Mouse (Mus musculus) kidney, embryonic 14.5 days (tissue): Measurements from ENCODE around the gene Atp8b3. TPM values are rescaled to one million over a fixed set of nuclear protein-coding genes. Genes with fewer than 3 reads are reported as not detected.

Source experiments
- ATAC-seq: fragments of 200-750 bp; cut with Nextera tagmentation; 2 replicates; pipeline ENCODE4 v1.8.0; 2017; ENCODE audit warnings: moderate number of reproducible peaks, mild to moderate bottlenecking, moderate TSS enrichment, moderate library complexity; ENCODE audit not compliant: low FRiP score, low TSS enrichment
- H3K27ac ChIP-seq: fragments of 300-500 bp; sonication (generic); 2 replicates; pipeline ENCODE4 v1.5.1; 2014; ENCODE audit warnings: low read depth, mild to moderate bottlenecking, low read length, moderate library complexity, mixed read lengths
- H3K27me3 ChIP-seq: fragments of 300-500 bp; sonication (generic); 2 replicates; pipeline ENCODE4 v1.6.1; 2014; ENCODE audit warnings: mild to moderate bottlenecking, low read length; ENCODE audit not compliant: control insufficient read depth, insufficient read depth
- H3K36me3 ChIP-seq: fragments of 300-500 bp; sonication (generic); 2 replicates; pipeline ENCODE4 v1.6.1; 2014; ENCODE audit warnings: low read length, mixed read lengths; ENCODE audit not compliant: control insufficient read depth, insufficient read depth
- H3K4me1 ChIP-seq: fragments of 300-500 bp; sonication (generic); 2 replicates; pipeline ENCODE4 v1.6.1; 2014; ENCODE audit warnings: low read length, mixed read lengths; ENCODE audit not compliant: control insufficient read depth, insufficient read depth
- H3K4me2 ChIP-seq: fragments of 300-500 bp; sonication (generic); replicated peaks from 2 replicates; pipeline ENCODE4 v1.6.1; 2014; ENCODE audit warnings: low read depth, mild to moderate bottlenecking, low read length
- H3K4me3 ChIP-seq: fragments of 300-500 bp; sonication (generic); 2 replicates; pipeline ENCODE4 v1.5.1; 2014; ENCODE audit warnings: mild to moderate bottlenecking, low read length
- H3K9ac ChIP-seq: fragments of 300-500 bp; sonication (generic); 2 replicates; pipeline ENCODE4 v1.6.1; 2014; ENCODE audit warnings: low read depth, mild to moderate bottlenecking, low read length, moderate library complexity
- H3K9me3 ChIP-seq: fragments of 300-500 bp; sonication (generic); 2 replicates; pipeline ENCODE4 v1.6.1; 2016; ENCODE audit warnings: low read length; ENCODE audit not compliant: control insufficient read depth
- WGBS: fragments of 180-500 bp; shearing (Covaris S2); extraction: QIAGEN DNeasy Blood & Tissue Kit; methylation state at CpG from one replicate; pipeline ENCODE4 v1.1.7; 2014; 5-methylcytosine and 5-hydroxymethylcytosine counted together
- polyA plus RNA-seq: library from polyadenylated mRNA; unstranded; fragments of >200 nt; fragmentation: Nextera tagmentation; extraction: Ambion mirVana; gene quantifications from 2 replicates; pipeline ENCODE4 v1.2.1, GENCODE M21; 2014

Atp8b3 gene
- polyA plus RNA-seq, 1 experiment from 2014 or later = 0.22 TPM

GRCm38 (mm10) chr10:80543873-80544272 lies 4.9 kb upstream of the Atp8b3 start:
- Histone ChIP-seq H3K27ac (no peak overlapping the region), H3K4me1 (no peaks in the 10 kb centered on the region), H3K27me3 (no peaks in the 10 kb centered on the region), H3K4me3 (no peak overlapping the region), H3K4me2 (no peak overlapping the region), H3K9me3 (no peaks in the 10 kb centered on the region), H3K9ac (no peak overlapping the region), H3K36me3 (peaks cover 75% of the 10 kb centered on the region)
- ATAC-seq = no peak
- 93% methylated on average over 14 of the region's 14 CpGs for WGBS

- peaks cover 34% of the 10 kb centered on the region for H3K36me3 ChIP-seq
- peaks cover 24% of the 10 kb centered on the region for H3K27me3 ChIP-seq
- no peak overlapping the region for H3K9ac ChIP-seq
- H3K4me3 ChIP-seq = no peak overlapping the region
- no peak for ATAC-seq
- peak overlapping the region; percentile 46; the same call in 1 of the 2 replicates for H3K4me2 ChIP-seq
- no peak overlapping the region for H3K27ac ChIP-seq
- H3K4me1 ChIP-seq = 0 out of 2 replicates have a peak, but pooled peaks cover 3% of the 10 kb centered on the region
- 44% methylated on average over 4 of the region's 5 CpGs for WGBS
- no peaks in the 10 kb centered on the region for H3K9me3 ChIP-seq
Observed at GRCm38 (mm10) chr10:80539493-80539892, 569 bp upstream of the Atp8b3 start.

- H3K27ac ChIP-seq = no peak overlapping the region
- H3K9ac ChIP-seq = no peak overlapping the region
- no peaks in the 10 kb centered on the region for H3K9me3 ChIP-seq
- no peak for ATAC-seq
- no peak overlapping the region for H3K4me2 ChIP-seq
- peaks cover 29% of the 10 kb centered on the region for H3K27me3 ChIP-seq
- no peak overlapping the region for H3K4me3 ChIP-seq
- whole genome bisulfite sequencing = 60% methylated on average over 5 of the region's 5 CpGs
- 0 out of 2 replicates have a peak, but pooled peaks cover 3% of the 10 kb centered on the region for H3K4me1 ChIP-seq
- peaks cover 21% of the 10 kb centered on the region for H3K36me3 ChIP-seq
Observed at GRCm38 (mm10) chr10:80538180-80538579, 744 bp downstream of the Atp8b3 start.

GRCm38 (mm10) chr10:80535711-80536110 lies 3.2 kb downstream of the Atp8b3 start:
- ATAC-seq = no peak
- H3K4me2 ChIP-seq = peak overlapping the region; percentile 16

GRCm38 (mm10) chr10:80535071-80535470 lies 3.9 kb downstream of the Atp8b3 start:
- Histone ChIP-seq H3K36me3 (no peaks in the 10 kb centered on the region), H3K9me3 (no peaks in the 10 kb centered on the region), H3K4me2 (peak overlapping the region; percentile 16), H3K27me3 (peaks cover 29% of the 10 kb centered on the region), H3K4me1 (0 out of 2 replicates have a peak, but pooled peaks cover 3% of the 10 kb centered on the region), H3K27ac (no peak overlapping the region), H3K4me3 (0 out of 2 replicates have a peak overlapping the region, but pooled peaks have one; percentile 9), H3K9ac (no peak overlapping the region)
- 11% methylated on average over 14 of the region's 14 CpGs for WGBS
- no peak for ATAC-seq

More at GRCm38 (mm10) chr10:80535711-80536110, 3.2 kb downstream of the Atp8b3 start:
- Histone ChIP-seq H3K27ac (no peak overlapping the region), H3K4me1 (0 out of 2 replicates have a peak, but pooled peaks cover 3% of the 10 kb centered on the region), H3K36me3 (no peaks in the 10 kb centered on the region), H3K9me3 (no peaks in the 10 kb centered on the region), H3K27me3 (peaks cover 29% of the 10 kb centered on the region), H3K9ac (no peak overlapping the region), H3K4me3 (no peak overlapping the region)
- 11% methylated on average over 13 of the region's 13 CpGs for WGBS

GRCm38 (mm10) chr10:80533704-80534103 lies 5.2 kb downstream of the Atp8b3 start:
- Histone ChIP-seq H3K4me2 (no peak overlapping the region), H3K27me3 (peaks cover 29% of the 10 kb centered on the region), H3K36me3 (no peaks in the 10 kb centered on the region), H3K4me3 (no peak overlapping the region), H3K27ac (no peak overlapping the region), H3K9me3 (no peaks in the 10 kb centered on the region), H3K4me1 (0 out of 2 replicates have a peak, but pooled peaks cover 3% of the 10 kb centered on the region), H3K9ac (no peak overlapping the region)
- peak; percentile 48 for ATAC-seq
- WGBS = 13% methylated on average over 7 of the region's 7 CpGs

- H3K36me3 ChIP-seq = no peaks in the 10 kb centered on the region
- H3K27ac ChIP-seq = no peak overlapping the region
- no peak overlapping the region for H3K4me2 ChIP-seq
- ATAC-seq = no peak
- H3K9me3 ChIP-seq = no peaks in the 10 kb centered on the region
- WGBS = 86% methylated on average over 11 of the region's 11 CpGs
- H3K9ac ChIP-seq = no peak overlapping the region
- H3K27me3 ChIP-seq = peaks cover 24% of the 10 kb centered on the region
- no peak overlapping the region for H3K4me3 ChIP-seq
- 0 out of 2 replicates have a peak, but pooled peaks cover 3% of the 10 kb centered on the region for H3K4me1 ChIP-seq
Observed at GRCm38 (mm10) chr10:80532783-80533182, 6.1 kb downstream of the Atp8b3 start.

- Histone ChIP-seq H3K4me2 (no peak overlapping the region; the same call in 1 of the 2 replicates), H3K36me3 (no peaks in the 10 kb centered on the region), H3K9me3 (peaks cover 5% of the 10 kb centered on the region), H3K27ac (no peak overlapping the region), H3K4me1 (no peaks in the 10 kb centered on the region), H3K27me3 (no peaks in the 10 kb centered on the region), H3K9ac (no peak overlapping the region), H3K4me3 (no peak overlapping the region)
- WGBS = 32% methylated on average over 9 of the region's 9 CpGs
- ATAC-seq = peak; percentile 88
Observed at GRCm38 (mm10) chr10:80526172-80526571, 12.8 kb downstream of the Atp8b3 start.

- Histone ChIP-seq H3K4me3 (no peak overlapping the region), H3K27ac (no peak overlapping the region), H3K9me3 (peaks cover 11% of the 10 kb centered on the region), H3K4me1 (no peaks in the 10 kb centered on the region), H3K9ac (no peak overlapping the region), H3K27me3 (no peaks in the 10 kb centered on the region), H3K36me3 (no peaks in the 10 kb centered on the region), H3K4me2 (no peak overlapping the region)
- ATAC-seq = no peak
- WGBS = 95% methylated on average over 7 of the region's 7 CpGs
Observed at GRCm38 (mm10) chr10:80523299-80523698, 15.6 kb downstream of the Atp8b3 start.
